ENCODE assay signal across 11 mouse cellular contexts in the genomic region with DNA sequence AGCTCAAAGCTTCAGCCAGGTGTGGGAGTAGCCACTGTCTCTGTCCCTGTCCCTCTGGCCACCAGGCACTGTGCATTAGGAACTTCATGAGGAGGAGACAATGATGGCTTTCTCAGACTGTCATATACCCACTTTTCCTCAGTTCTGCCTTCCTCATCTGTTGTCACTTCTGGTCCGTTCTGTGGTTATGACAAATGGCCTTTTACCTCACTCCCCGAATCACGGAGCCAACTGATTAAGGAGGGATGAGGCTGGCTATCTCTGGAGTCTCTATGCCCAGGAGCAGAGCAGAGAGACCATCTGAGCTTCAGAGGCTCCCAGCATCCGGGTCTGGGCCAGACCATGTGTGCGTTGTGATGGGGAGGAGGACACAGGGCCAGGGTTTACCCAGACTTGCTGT.
"Had no signal": no experiment of that assay in that cellular context is flagged by ENCODE, and none has a peak within 500 bp of the region (broad histone marks: within the 10 kb centered on the region; RNA-seq: fewer than 3 reads in every experiment).

No protein-coding gene starts in this region.

- H3K27ac ChIP-seq: limb, embryonic 10.5 days; liver, embryonic 15.5 days; neural tube, embryonic 12.5 days had no signal

- H3K4me2 ChIP-seq: liver, embryonic 11.5 days; liver, embryonic 15.5 days; neural tube, embryonic 12.5 days had no signal

- H3K36me3 ChIP-seq: limb, embryonic 10.5 days; liver, embryonic 15.5 days; neural tube, embryonic 12.5 days had no signal

- DNase-seq: kidney, adult 9 months; kidney, postnatal 10 days; lung, adult 2 months; lung, postnatal 36 days; thymus, adult 18-20 months; thymus, postnatal 25 days had no signal

- H3K4me3 ChIP-seq: limb, embryonic 10.5 days; liver, embryonic 15.5 days; neural tube, embryonic 12.5 days had no signal

- H3K9ac ChIP-seq: liver, embryonic 15.5 days; neural tube, embryonic 12.5 days had no signal

- ATAC-seq: lung, postnatal 0 days had no signal

- H3K9me3 ChIP-seq: limb, embryonic 10.5 days; liver, embryonic 15.5 days; neural tube, embryonic 12.5 days had no signal
